Mouse (Mus musculus) forebrain, postnatal 0 days (tissue): ENCODE results near the gene Rspo4. TPM values are rescaled to one million over a fixed set of nuclear protein-coding genes. Genes with fewer than 3 reads are reported as not detected.

Source experiments
- ATAC-seq: fragments of 200-750 bp; cut with Nextera tagmentation; 2 replicates; pipeline ENCODE4 v1.8.0; 2017; ENCODE audit warnings: mild to moderate bottlenecking, moderate library complexity
- DNase-seq: peaks from one replicate; pipeline ENCODE4 v3.0.0-alpha.2; 2015
- H3K27ac ChIP-seq: fragments of 300-500 bp; sonication (generic); 2 replicates; pipeline ENCODE4 v1.5.1; 2014; ENCODE audit warnings: low read depth, mild to moderate bottlenecking, antibody characterized with exemption, low read length, moderate library complexity, mixed read lengths
- H3K27me3 ChIP-seq: fragments of 300-500 bp; sonication (generic); 2 replicates; pipeline ENCODE4 v1.6.1; 2014; ENCODE audit warnings: mild to moderate bottlenecking, low read length, mixed read lengths; ENCODE audit not compliant: insufficient read depth
- H3K36me3 ChIP-seq: fragments of 300-500 bp; sonication (generic); 2 replicates; pipeline ENCODE4 v1.6.1; 2014; ENCODE audit warnings: mild to moderate bottlenecking, moderate library complexity; ENCODE audit not compliant: insufficient read depth
- H3K4me1 ChIP-seq: fragments of 300-500 bp; sonication (generic); 2 replicates; pipeline ENCODE4 v1.6.1; 2014; ENCODE audit warnings: antibody characterized with exemption; ENCODE audit not compliant: insufficient read depth
- H3K4me2 ChIP-seq: fragments of 300-500 bp; sonication (generic); 2 replicates; pipeline ENCODE4 v1.6.1; 2014; ENCODE audit warnings: low read depth, mild to moderate bottlenecking, moderate library complexity
- H3K4me3 ChIP-seq: fragments of 300-500 bp; sonication (generic); 2 replicates; pipeline ENCODE4 v1.5.1; 2014; ENCODE audit warnings: low read depth, low read length, mixed read lengths
- H3K9ac ChIP-seq: fragments of 300-500 bp; sonication (generic); 2 replicates; pipeline ENCODE4 v1.6.1; 2014; ENCODE audit warnings: mild to moderate bottlenecking
- H3K9me3 ChIP-seq: fragments of 300-500 bp; sonication (generic); 2 replicates; pipeline ENCODE4 v1.6.1; 2016; ENCODE audit warnings: low read length
- CTCF ChIP-seq: sonication (generic); IDR thresholded peaks from 2 replicates; pipeline ENCODE4 v1.5.1; 2016; ENCODE audit warnings: antibody characterized with exemption, control low read depth, low read depth
- WGBS: fragments of 180-500 bp; shearing (Covaris S2); extraction: QIAGEN DNeasy Blood & Tissue Kit; methylation state at CpG from one replicate; pipeline ENCODE4 v1.1.7; 2014; 5-methylcytosine and 5-hydroxymethylcytosine counted together
- polyA plus RNA-seq: library from polyadenylated mRNA; unstranded; fragments of >200 nt; fragmentation: Nextera tagmentation; extraction: Ambion mirVana; gene quantifications from 2 replicates; pipeline ENCODE4 v1.2.1, GENCODE M21; 2015
- total RNA-seq: library from RNA; depleted of rRNA; stranded (reverse); fragments of >200 nt; gene quantifications from 2 replicates; pipeline ENCODE4 v1.2.3, GENCODE M21; 2014; rRNA removed

Rspo4 gene
- total and polyA plus RNA-seq, 2 experiments from 2014 or later: 0.10 to 0.90 TPM

DNA sequence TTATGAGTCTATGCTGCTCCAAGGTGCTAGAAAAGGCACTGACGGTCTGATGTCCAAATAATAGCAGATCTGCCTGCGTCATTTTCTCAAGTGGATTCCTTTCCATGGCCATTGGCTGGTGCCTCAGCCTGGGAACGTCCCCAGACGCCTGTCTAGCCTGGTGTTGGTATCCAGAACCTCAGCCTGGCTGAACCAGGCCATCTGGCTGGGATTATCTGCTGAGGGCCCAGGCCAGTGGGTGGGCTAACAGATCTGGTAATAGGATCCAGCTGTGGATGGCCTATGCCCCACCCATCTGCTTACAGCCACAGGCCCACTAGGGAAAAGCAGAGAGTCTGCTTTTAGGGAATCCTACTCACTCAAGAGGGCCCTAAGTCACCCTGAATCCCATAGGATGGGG lies 78.9 kb downstream of the Rspo4 start:
- no peak overlapping the region for H3K27ac ChIP-seq
- 55% methylated on average over 4 of the region's 4 CpGs for WGBS
- no peak overlapping the region for H3K9ac ChIP-seq
- H3K9me3 ChIP-seq: no peaks in the 10 kb centered on the region
- H3K4me2 ChIP-seq: no peak overlapping the region
- DNase-seq (no peak), ATAC-seq (no peak)
- no peaks in the 10 kb centered on the region for H3K4me1 ChIP-seq
- H3K27me3 ChIP-seq: no peaks in the 10 kb centered on the region
- no peaks in the 10 kb centered on the region for H3K36me3 ChIP-seq
- no peak overlapping the region for H3K4me3 ChIP-seq
- no peak for TF ChIP-seq CTCF

Other genes starting within 250 kb of the Rspo4 start
- gene Snph, start 210.3 kb upstream of the Rspo4 start, total RNA-seq: 37.7 and 39.6 TPM in 2 replicates
- gene Snph, start 210.3 kb upstream of the Rspo4 start, polyA plus RNA-seq: 12.8 and 18.3 TPM in 2 replicates
- gene Rad21l, start 174.4 kb upstream of the Rspo4 start, total RNA-seq: 0.67 and 0.77 TPM in 2 replicates
- gene Rad21l, start 174.4 kb upstream of the Rspo4 start, polyA plus RNA-seq: 0.12 and 0.16 TPM in 2 replicates
- 22.9 and 30.6 TPM in 2 replicates for gene Tmem74b, start 140.9 kb upstream of the Rspo4 start, total RNA-seq
- 23.1 and 26.2 TPM in 2 replicates for gene Tmem74b, start 140.9 kb upstream of the Rspo4 start, polyA plus RNA-seq
- gene Psmf1, start 98.7 kb upstream of the Rspo4 start, total RNA-seq: 33.9 and 47.6 TPM in 2 replicates
- 64.6 and 69.7 TPM in 2 replicates for gene Psmf1, start 98.7 kb upstream of the Rspo4 start, polyA plus RNA-seq
- gene Angpt4, start 68.3 kb downstream of the Rspo4 start, total RNA-seq: 0.08 and 0.43 TPM in 2 replicates
- 0.06 and 0.19 TPM in 2 replicates for gene Angpt4, start 68.3 kb downstream of the Rspo4 start, polyA plus RNA-seq
- gene Fam110a, start 137.3 kb downstream of the Rspo4 start, total RNA-seq: 17.2 and 24.3 TPM in 2 replicates
- 41.2 and 47.7 TPM in 2 replicates for gene Fam110a, start 137.3 kb downstream of the Rspo4 start, polyA plus RNA-seq
- gene Slc52a3, start 153.6 kb downstream of the Rspo4 start, total RNA-seq: 0.92 and 2.2 TPM in 2 replicates
- gene Slc52a3, start 153.6 kb downstream of the Rspo4 start, polyA plus RNA-seq: 2.0 TPM in 2 replicates
- 7.4 and 8.5 TPM in 2 replicates for gene Scrt2, start 238.6 kb downstream of the Rspo4 start, total RNA-seq
- 3.7 and 4.3 TPM in 2 replicates for gene Scrt2, start 238.6 kb downstream of the Rspo4 start, polyA plus RNA-seq